Mouse (Mus musculus): Measurements from ENCODE around the gene Zfp853.

Zfp853 gene

GRCm38 (mm10) chr5:143253881-143254486 is 39.4 kb downstream of the Zfp853 start:
- in situ Hi-C loops (cut with MboI, MseI): no loop called here

GRCm38 (mm10) chr5:143253186-143253880 is 40.1 kb downstream of the Zfp853 start:
- in situ Hi-C loops (cut with MboI, MseI): no loop called here

GRCm38 (mm10) chr5:143252791-143253185 is 40.6 kb downstream of the Zfp853 start:
- in situ Hi-C loops (cut with MboI, MseI): no loop called here

- in situ Hi-C loops (cut with MboI, MseI): no loop called here
Measured at GRCm38 (mm10) chr5:143252039-143252438, 41.4 kb downstream of the Zfp853 start.

- in situ Hi-C loops (cut with MboI, MseI): no loop called here
Measured at GRCm38 (mm10) chr5:143244926-143245325, 48.5 kb downstream of the Zfp853 start.
